Mouse (Mus musculus): ENCODE results near the gene Fsip1. TPM values are rescaled to one million over a fixed set of nuclear protein-coding genes. Genes with fewer than 3 reads are reported as not detected.

The Fsip1 gene
- polyA plus RNA-seq, 1 experiment from 2014 or later: 0.49 TPM

DNA sequence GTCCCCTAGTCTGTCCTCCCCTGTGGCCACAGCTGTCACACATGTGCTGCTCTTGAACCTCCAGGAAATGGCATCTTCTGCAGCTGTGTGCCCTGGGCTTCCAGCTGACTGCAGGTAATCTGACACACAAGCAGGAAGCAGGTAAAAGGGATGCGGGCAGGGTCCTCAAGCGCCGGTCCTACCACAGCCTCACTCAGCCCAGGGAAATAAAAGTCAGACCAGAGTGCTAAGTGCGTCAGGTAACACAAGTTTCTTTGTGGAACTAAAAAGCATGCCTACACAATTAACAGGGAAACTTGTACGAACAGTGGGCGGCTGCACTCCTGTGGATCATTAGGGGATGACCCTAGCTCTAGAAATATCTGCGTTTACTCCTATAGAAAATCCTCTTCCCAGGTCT lies 20.6 kb downstream of the Fsip1 start:
- 84% methylated on average over 7 of the region's 7 CpGs for WGBS
- Histone ChIP-seq H3K4me2 (ENCODE audit: low read length) (no peak overlapping the region), H3K27ac (ENCODE audit: low read depth) (no peak overlapping the region), H3K9me3 (ENCODE audit: control insufficient read depth, low read length) (no peaks in the 10 kb centered on the region), H3K36me3 (ENCODE audit: control insufficient read depth, insufficient read depth, low read length) (no peaks in the 10 kb centered on the region), H3K4me3 (ENCODE audit: low read depth, low read length) (no peak overlapping the region), H3K9ac (ENCODE audit: low read length) (no peak overlapping the region), H3K27me3 (replicated peaks; ENCODE audit: control insufficient read depth, insufficient read depth, low read length) (no peaks in the 10 kb centered on the region), H3K4me1 (replicated peaks; ENCODE audit: control insufficient read depth, insufficient read depth, low read length) (no peaks in the 10 kb centered on the region)
- ATAC-seq (replicated peaks; ENCODE audit: low FRiP score, low TSS enrichment, low read depth): no peak
- DNase-seq (ENCODE audit: low spot score): peak; percentile 23

DNA sequence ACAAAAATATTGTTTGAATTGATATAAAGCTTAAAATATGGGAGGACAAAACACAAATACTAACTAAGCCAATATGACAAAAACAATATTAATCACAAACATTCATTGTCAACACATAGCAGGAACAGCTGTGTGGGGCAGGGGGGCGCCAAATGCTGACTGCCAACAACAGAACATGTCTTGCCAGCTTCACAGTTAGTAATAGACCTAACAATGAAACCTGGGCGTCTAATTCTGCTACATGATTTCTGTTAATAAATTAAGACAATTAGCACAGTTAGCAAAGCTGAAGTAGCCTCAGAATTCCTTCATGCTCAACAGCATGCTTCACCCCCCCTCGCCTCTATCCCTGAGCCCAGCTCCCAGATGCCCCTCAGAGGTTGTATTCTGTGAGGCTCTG lies 21.2 kb downstream of the Fsip1 start:
- Histone ChIP-seq H3K9ac (ENCODE audit: low read length) (no peak overlapping the region), H3K4me1 (replicated peaks; ENCODE audit: control insufficient read depth, insufficient read depth, low read length) (no peaks in the 10 kb centered on the region), H3K9me3 (ENCODE audit: control insufficient read depth, low read length) (no peaks in the 10 kb centered on the region), H3K4me2 (ENCODE audit: low read length) (no peak overlapping the region), H3K4me3 (ENCODE audit: low read depth, low read length) (no peak overlapping the region), H3K27ac (ENCODE audit: low read depth) (no peak overlapping the region), H3K27me3 (replicated peaks; ENCODE audit: control insufficient read depth, insufficient read depth, low read length) (no peaks in the 10 kb centered on the region), H3K36me3 (ENCODE audit: control insufficient read depth, insufficient read depth, low read length) (no peaks in the 10 kb centered on the region)
- ATAC-seq (replicated peaks; ENCODE audit: low FRiP score, low TSS enrichment, low read depth) (no peak), DNase-seq (ENCODE audit: low spot score) (peak; percentile 16)
- 87% methylated on average over 3 of the region's 3 CpGs for WGBS

- no peak overlapping the region for H3K4me2 ChIP-seq (ENCODE audit: low read length)
- H3K36me3 ChIP-seq (ENCODE audit: control insufficient read depth, insufficient read depth, low read length): no peaks in the 10 kb centered on the region
- DNase-seq (ENCODE audit: low spot score) (no peak), ATAC-seq (replicated peaks; ENCODE audit: low FRiP score, low TSS enrichment, low read depth) (no peak)
- H3K9ac ChIP-seq (ENCODE audit: low read length): no peak overlapping the region
- H3K9me3 ChIP-seq (ENCODE audit: control insufficient read depth, low read length): no peaks in the 10 kb centered on the region
- WGBS: 48% methylated on average over 3 of the region's 3 CpGs
- H3K4me3 ChIP-seq (ENCODE audit: low read depth, low read length): no peak overlapping the region
- H3K27ac ChIP-seq (ENCODE audit: low read depth): no peak overlapping the region
- no peaks in the 10 kb centered on the region for H3K4me1 ChIP-seq (replicated peaks; ENCODE audit: control insufficient read depth, insufficient read depth, low read length)
- no peaks in the 10 kb centered on the region for H3K27me3 ChIP-seq (replicated peaks; ENCODE audit: control insufficient read depth, insufficient read depth, low read length)
Observed at GRCm38 (mm10) chr2:118230544-118230943, 26.2 kb downstream of the Fsip1 start.

- no peak for ATAC-seq (replicated peaks; ENCODE audit: low FRiP score, low TSS enrichment, low read depth)
- Histone ChIP-seq H3K27ac (ENCODE audit: low read depth) (no peak overlapping the region), H3K4me3 (ENCODE audit: low read depth, low read length) (no peak overlapping the region), H3K27me3 (replicated peaks; ENCODE audit: control insufficient read depth, insufficient read depth, low read length) (no peaks in the 10 kb centered on the region), H3K4me1 (replicated peaks; ENCODE audit: control insufficient read depth, insufficient read depth, low read length) (0 out of 2 replicates have a peak, but pooled peaks cover 7% of the 10 kb centered on the region), H3K9ac (ENCODE audit: low read length) (no peak overlapping the region), H3K9me3 (ENCODE audit: control insufficient read depth, low read length) (no peaks in the 10 kb centered on the region), H3K4me2 (ENCODE audit: low read length) (no peak overlapping the region), H3K36me3 (ENCODE audit: control insufficient read depth, insufficient read depth, low read length) (no peaks in the 10 kb centered on the region)
- 89% methylated on average over 4 of the region's 4 CpGs for WGBS
- no peak for DNase-seq (ENCODE audit: low spot score)
Observed at GRCm38 (mm10) chr2:118228486-118229079, 28.2 kb downstream of the Fsip1 start.

DNA sequence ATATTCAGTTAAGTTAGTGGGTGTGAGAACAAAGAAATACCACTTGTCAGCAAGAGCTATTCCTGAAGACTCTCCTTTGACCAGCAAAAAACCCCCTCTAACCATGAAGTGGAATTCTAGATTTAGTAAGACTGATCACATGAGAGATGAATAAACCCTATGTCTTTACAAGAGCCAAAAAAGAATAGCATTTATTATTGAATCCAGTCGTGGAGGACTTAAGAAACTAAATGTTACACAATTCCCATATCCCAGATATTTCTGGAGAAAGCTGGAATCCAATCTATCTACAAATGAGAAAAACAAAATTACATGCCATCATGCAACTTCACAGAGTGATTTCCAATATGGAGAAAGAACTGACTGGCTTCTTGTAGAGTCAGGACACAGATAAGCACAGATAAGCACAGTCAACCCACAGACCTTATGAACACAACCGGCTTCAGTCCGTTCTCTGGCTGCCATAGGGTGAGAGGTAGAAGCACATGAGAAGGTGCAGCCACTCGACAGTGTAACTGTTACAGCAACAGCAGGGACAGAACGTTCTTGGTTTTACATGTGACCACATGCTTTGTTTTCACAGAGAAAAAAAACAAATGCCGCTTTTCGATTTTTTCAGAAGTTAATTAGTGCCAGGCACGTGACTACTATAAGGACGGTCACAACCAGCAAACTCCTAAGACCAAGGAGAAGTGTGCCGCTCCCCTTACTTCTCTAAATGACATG lies 31.3 kb downstream of the Fsip1 start:
- no peaks in the 10 kb centered on the region for H3K9me3 ChIP-seq (ENCODE audit: control insufficient read depth, low read length)
- H3K27me3 ChIP-seq (replicated peaks; ENCODE audit: control insufficient read depth, insufficient read depth, low read length): no peaks in the 10 kb centered on the region
- H3K9ac ChIP-seq (ENCODE audit: low read length): no peak overlapping the region
- no peak for DNase-seq (ENCODE audit: low spot score)
- H3K36me3 ChIP-seq (ENCODE audit: control insufficient read depth, insufficient read depth, low read length): no peaks in the 10 kb centered on the region
- no peak overlapping the region for H3K4me3 ChIP-seq (ENCODE audit: low read depth, low read length)
- 81% methylated on average over 10 of the region's 10 CpGs for WGBS
- H3K4me2 ChIP-seq (ENCODE audit: low read length): no peak overlapping the region
- 0 out of 2 replicates have a peak, but pooled peaks cover 7% of the 10 kb centered on the region for H3K4me1 ChIP-seq (replicated peaks; ENCODE audit: control insufficient read depth, insufficient read depth, low read length)
- ATAC-seq (replicated peaks; ENCODE audit: low FRiP score, low TSS enrichment, low read depth): no peak
- H3K27ac ChIP-seq (ENCODE audit: low read depth): no peak overlapping the region

- H3K4me2 ChIP-seq (ENCODE audit: low read length): no peak overlapping the region
Observed at GRCm38 (mm10) chr2:118217993-118218595, 38.7 kb downstream of the Fsip1 start.

DNA sequence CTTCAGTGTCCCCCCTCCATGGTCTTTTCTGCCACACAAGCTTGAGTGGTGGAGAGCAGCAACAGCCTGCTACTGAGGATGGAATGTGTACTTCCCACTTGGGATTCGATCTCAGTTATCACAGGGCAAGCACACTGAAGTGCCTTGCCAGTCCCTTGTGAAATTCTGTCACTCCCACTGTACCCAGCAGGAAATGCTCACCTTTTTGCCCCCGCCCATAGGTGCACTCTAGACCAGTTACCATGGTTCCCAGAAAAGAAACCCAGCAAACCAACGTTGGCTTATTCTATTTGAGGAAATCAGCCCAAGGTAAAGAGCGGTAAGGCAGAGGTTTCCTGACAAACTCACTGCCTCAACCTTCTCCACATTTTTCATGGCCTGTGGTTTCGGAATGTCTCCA lies 47.1 kb downstream of the Fsip1 start:
- H3K9me3 ChIP-seq (ENCODE audit: control insufficient read depth, low read length): no peaks in the 10 kb centered on the region
- H3K4me3 ChIP-seq (ENCODE audit: low read depth, low read length): no peak overlapping the region
- ATAC-seq (replicated peaks; ENCODE audit: low FRiP score, low TSS enrichment, low read depth) (no peak), DNase-seq (ENCODE audit: low spot score) (no peak)
- no peaks in the 10 kb centered on the region for H3K36me3 ChIP-seq (ENCODE audit: control insufficient read depth, insufficient read depth, low read length)
- WGBS: 75% methylated on average over 5 of the region's 5 CpGs
- no peak overlapping the region for H3K27ac ChIP-seq (ENCODE audit: low read depth)
- no peaks in the 10 kb centered on the region for H3K4me1 ChIP-seq (replicated peaks; ENCODE audit: control insufficient read depth, insufficient read depth, low read length)
- H3K4me2 ChIP-seq (ENCODE audit: low read length): no peak overlapping the region
- no peak overlapping the region for H3K9ac ChIP-seq (ENCODE audit: low read length)
- no peaks in the 10 kb centered on the region for H3K27me3 ChIP-seq (replicated peaks; ENCODE audit: control insufficient read depth, insufficient read depth, low read length)

More at GRCm38 (mm10) chr2:118217993-118218595, 38.7 kb downstream of the Fsip1 start:
- Histone ChIP-seq H3K9me3 (ENCODE audit: control insufficient read depth, low read length) (no peaks in the 10 kb centered on the region), H3K4me1 (replicated peaks; ENCODE audit: control insufficient read depth, insufficient read depth, low read length) (no peaks in the 10 kb centered on the region), H3K27me3 (replicated peaks; ENCODE audit: control insufficient read depth, insufficient read depth, low read length) (no peaks in the 10 kb centered on the region), H3K9ac (ENCODE audit: low read length) (no peak overlapping the region), H3K36me3 (ENCODE audit: control insufficient read depth, insufficient read depth, low read length) (no peaks in the 10 kb centered on the region), H3K27ac (ENCODE audit: low read depth) (no peak overlapping the region), H3K4me3 (ENCODE audit: low read depth, low read length) (no peak overlapping the region)
- ATAC-seq (replicated peaks; ENCODE audit: low FRiP score, low TSS enrichment, low read depth): no peak
- 52% methylated on average over 4 of the region's 4 CpGs for WGBS
- peak; percentile 16 for DNase-seq (ENCODE audit: low spot score)

DNA sequence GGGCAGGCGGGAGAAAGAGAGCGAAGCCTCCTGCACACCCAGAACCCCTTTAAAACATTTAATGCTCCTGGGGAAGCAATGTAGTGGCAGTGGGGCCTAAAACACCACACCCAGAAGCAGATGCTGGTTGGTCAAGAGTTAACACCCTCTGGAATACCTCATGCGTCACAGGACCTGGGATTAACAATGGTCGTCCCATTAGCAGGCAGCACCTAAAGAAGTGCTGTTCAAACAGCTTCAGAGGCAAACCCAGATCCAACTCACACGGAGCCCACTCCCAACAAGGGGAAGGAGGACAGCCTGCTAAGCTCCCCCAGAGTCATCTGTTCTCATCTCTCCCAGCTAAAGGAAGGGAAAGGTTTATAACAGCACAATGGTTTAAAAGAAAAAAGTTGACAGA lies 48.1 kb downstream of the Fsip1 start:
- no peak overlapping the region for H3K9ac ChIP-seq (ENCODE audit: low read length)

More for the DNA sequence above, 48.1 kb downstream of the Fsip1 start:
- ATAC-seq (replicated peaks; ENCODE audit: low FRiP score, low TSS enrichment, low read depth) (no peak), DNase-seq (ENCODE audit: low spot score) (no peak)
- H3K27ac ChIP-seq (ENCODE audit: low read depth): no peak overlapping the region
- no peak overlapping the region for H3K4me3 ChIP-seq (ENCODE audit: low read depth, low read length)
- H3K4me1 ChIP-seq (replicated peaks; ENCODE audit: control insufficient read depth, insufficient read depth, low read length): 0 out of 2 replicates have a peak, but pooled peaks cover 2% of the 10 kb centered on the region
- WGBS: 26% methylated on average over 5 of the region's 5 CpGs
- H3K27me3 ChIP-seq (replicated peaks; ENCODE audit: control insufficient read depth, insufficient read depth, low read length): no peaks in the 10 kb centered on the region; the same call in 1 of the 2 replicates
- H3K36me3 ChIP-seq (ENCODE audit: control insufficient read depth, insufficient read depth, low read length): no peaks in the 10 kb centered on the region
- H3K4me2 ChIP-seq (ENCODE audit: low read length): no peak overlapping the region
- H3K9me3 ChIP-seq (ENCODE audit: control insufficient read depth, low read length): no peaks in the 10 kb centered on the region
